Mouse (Mus musculus) gastrocnemius, postnatal 10 days (tissue): ENCODE measurements around the gene Samd11. TPM values are rescaled to one million over a fixed set of nuclear protein-coding genes. Genes with fewer than 3 reads are reported as not detected.
A peak's percentile ranks its signal among the peaks of the same experiment; 100 is the strongest.

Experiments
- DNase-seq: peaks from one replicate; pipeline ENCODE4 v3.0.0; 2021; ENCODE audit warnings: mixed read lengths
- microRNA-seq, 2 experiments: library from miRNA; unstranded; fragments of <30 nt; microRNA quantifications; one replicate each; pipeline ENCODE4 v1.2.0; 2021
- total RNA-seq, 2 experiments: library from RNA; stranded (reverse); gene quantifications; 2 replicates each; pipeline ENCODE4 v1.2.3; 2021

Gene Samd11
- total RNA-seq, 2 experiments from 2014 or later = 0.35 to 0.79 TPM

GRCm38 (mm10) chr4:156213134-156213533 lies 42.3 kb downstream of the Samd11 start:
- no peak for DNase-seq

DNA sequence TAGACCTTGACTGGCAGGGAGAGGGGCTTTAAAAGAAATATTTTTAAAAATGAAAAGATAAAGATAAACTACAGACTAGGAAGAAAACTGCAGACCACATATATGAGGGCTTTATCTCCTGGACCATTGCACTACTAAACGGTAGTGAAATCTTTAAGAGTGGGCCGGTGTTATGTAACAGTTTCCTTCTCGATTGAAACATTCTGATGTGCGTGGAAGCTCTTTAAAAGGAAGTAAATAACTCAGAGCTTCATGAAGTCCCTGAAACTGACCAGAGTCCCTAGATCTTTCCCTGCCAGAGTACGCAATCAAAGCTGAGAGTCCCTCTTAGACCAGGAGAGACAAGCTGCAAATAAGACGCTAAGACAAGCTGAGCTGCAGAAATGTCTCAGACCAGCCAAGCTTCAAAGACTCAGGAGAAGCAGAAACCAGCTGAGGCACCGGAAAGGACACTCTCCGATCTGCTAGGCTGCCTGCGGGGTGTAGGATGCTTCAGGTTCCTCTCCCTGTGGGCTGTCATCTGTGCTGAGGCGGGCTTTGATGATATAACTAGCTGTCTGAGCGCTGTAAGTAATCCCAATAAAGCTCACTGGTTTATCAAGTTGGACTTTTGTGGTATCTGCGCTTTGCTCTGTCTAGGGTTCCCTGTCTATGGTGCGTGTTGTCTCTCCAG lies 45.4 kb downstream of the Samd11 start:
- no peak for DNase-seq

DNA sequence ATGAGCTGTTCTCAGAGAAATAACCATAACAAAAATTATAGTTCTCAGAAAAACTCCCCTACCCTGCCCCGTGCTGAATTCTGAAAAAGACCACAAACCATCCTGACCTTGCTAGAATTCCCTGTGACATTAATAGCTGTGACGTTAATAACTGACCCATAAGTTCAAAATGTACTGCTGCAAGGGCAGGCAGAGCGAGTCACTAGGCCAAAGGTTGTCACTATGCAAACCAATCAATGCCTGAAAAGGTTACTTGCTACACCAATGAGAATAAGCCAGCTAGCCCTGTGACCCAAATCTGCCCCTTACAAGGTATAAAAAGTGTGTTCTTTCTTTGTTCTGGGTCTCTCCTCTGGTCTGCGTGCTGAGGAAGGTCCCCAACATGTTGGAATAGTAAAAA lies 46.6 kb downstream of the Samd11 start:
- DNase-seq = no peak

DNA sequence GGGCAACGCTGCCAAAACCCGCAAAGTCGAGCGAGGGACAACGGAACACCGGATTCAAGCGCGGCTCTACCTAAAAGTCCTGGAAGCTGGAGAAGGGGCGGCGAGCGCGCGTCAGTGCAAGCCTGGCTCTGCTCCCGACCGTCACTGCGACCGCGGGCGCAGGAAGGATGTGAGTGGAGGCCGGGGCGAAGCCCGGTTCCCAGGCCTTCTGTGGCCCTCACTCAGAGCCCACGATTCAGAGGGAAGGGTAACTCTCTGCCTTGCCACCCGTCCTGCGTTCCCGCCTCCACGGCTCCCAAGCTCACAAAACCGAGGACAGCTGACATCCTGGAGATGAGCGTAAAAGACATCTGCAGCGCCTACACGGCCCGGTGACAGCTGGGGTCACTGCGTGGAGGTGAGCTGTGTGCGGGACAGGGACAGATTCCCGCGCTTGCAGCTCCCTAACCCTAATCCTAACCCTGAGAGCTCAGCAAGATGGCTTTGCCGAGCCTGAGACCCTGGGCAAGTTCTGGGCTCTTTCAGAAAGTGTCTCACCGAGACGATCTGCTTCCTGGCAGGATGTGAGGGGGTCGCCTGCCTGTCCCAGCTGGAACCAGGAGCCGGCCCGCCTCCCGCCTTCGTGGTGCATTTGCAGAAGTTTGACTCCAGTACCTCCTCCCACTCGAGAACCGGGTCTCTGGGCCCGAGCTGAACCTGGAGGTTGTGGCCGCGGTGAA lies 51.9 kb downstream of the Samd11 start:
- peak; percentile 40 for DNase-seq

DNA sequence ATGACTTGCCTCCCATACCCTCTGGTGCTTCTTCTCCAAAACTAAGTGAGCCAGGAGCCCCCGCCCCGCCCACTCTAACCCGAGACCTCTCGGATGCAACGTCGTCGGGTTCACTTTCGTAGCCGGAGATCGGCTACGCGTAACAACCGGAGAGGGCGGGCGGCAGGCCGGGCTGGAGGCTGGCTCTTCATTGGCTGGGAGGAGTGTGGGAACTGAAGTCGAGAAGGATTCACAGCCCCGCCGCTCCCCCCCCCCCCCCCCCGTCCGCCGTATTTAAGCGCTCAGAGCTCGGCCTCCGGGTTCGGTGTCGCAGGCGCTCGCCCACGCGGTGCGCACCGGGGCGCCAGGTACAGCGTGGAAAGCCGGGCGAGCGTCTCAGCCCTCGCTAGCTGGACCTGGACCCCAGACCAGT lies 52.5 kb downstream of the Samd11 start, which contains the start of gene AW011738:
AW011738 (plus strand) TSS at position 304 of the 412 bp plus-strand sequence.
- DNase-seq = peak; percentile 61

- no peak for DNase-seq
These were observed 53.0 kb downstream of the Samd11 start for GRCm38 (mm10) chr4:156202462-156202893.

DNA sequence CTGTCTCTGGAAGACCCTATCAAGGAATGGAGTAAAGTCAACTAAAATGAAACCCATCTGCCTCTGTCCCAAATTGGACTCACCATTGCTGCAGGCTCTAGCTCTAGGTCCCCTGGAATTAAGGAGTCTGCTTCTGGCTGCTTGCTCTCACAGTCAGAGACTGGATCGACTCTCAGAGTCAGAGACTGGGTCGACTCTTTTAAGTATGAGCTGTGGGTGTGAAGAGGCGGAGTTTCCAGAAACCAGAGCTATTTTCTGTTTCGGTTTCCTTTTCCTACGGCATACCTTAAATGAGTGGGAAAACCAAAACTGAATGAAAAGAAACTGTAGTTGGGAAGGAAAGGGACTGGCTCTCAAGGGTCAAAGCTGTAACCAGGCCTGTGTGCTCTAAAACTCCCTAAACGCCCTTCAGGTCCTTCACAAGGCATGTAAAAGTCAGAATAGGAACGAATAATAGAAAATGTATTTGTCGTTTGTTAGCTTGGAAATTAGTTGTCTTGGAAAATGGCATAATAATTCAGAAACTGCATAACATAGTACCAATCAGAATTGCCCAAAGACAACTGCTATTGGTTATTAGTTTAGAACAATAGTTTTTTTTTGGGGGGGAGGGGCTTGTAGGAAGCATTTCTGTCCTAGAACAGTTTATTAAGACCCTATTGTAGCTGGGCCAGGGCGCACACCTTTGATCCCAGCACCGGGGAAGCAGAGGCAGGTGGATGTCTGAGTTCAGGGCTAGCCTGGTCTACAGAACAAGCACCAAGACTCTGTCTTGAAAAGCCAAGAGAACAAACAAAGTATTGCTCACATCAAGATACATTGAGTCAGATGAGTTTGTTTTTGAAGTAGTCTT lies 54.6 kb downstream of the Samd11 start, which contains the start of gene Isg15:
Isg15 (minus strand) TSS at position 196 of the 853 bp plus-strand sequence.
- no peak for DNase-seq

- DNase-seq = peak; percentile 92
These were observed 57.6 kb downstream of the Samd11 start for GRCm38 (mm10) chr4:156197829-156198205.

DNA sequence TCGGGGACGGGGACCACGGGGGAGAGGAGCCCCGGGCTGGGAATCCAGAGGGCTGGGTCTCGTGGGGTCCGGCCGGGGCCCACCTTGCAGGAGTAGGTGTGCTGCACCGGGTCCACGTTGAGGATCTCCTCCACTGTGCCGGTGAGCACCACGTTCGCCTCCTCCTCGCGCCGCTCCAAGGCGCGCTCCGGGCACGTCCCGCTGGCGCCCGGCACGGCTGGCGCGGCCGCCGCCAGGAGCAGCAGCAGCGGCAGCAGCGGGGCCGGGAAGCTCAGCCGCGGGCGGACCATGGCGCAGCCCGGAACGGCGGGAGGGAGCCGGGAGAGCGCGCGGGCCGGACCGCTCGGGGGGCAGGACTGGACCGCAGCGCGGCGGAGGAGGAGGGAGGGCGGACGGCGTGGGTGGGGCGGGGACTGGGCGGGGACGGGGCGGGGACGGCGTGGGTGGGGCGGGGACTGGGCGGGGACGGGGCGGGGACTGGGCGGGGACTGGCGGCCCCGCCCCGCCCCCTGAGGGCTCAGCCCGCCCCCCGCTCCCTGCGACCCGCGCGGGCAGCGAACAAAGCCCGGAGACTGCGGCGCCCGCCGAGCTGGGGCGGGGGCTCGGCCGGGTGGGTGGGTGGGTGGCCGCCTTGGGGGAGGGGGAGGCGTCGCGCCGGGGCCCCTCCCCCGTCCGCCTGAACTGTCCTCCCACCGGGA lies 58.2 kb downstream of the Samd11 start, which contains the start of gene Agrn:
Agrn (minus strand) TSS at position 358 of the 698 bp plus-strand sequence.
- peak; percentile 76 for DNase-seq

Small RNA genes lying within 50 kb of the gene (microRNA-seq; reads per million reads assigned to microRNA genes)
- 0.25 to 1.6 reads per million in 2 experiments for gene Mir7658

Other genes with a start within 250 kb of the Samd11 start
- gene Tnfrsf4, start 241.8 kb downstream of the Samd11 start, total RNA-seq = under 1 TPM; 0.31 to 0.93 TPM
- gene Tnfrsf18, start 229.5 kb downstream of the Samd11 start, total RNA-seq = under 1 TPM in 1 of 2 experiments, not detected in 1; 0.36 TPM
- gene Ttll10, start 196.2 kb downstream of the Samd11 start, total RNA-seq = not detected
- 1 to 10 TPM; 3.0 to 5.8 TPM for gene 9430015G10Rik, start 145.7 kb downstream of the Samd11 start, total RNA-seq
- gene Rnf223, start 125.1 kb downstream of the Samd11 start, total RNA-seq = under 1 TPM; 0.14 to 0.16 TPM
- gene Agrn, start 58.2 kb downstream of the Samd11 start, total RNA-seq = 10 to 100 TPM; 31.4 to 40.8 TPM
- under 1 TPM in 1 of 2 experiments, not detected in 1; 0.33 TPM for gene Isg15, start 54.8 kb downstream of the Samd11 start, total RNA-seq
- gene AW011738, start 52.4 kb downstream of the Samd11 start, total RNA-seq = 1 to 10 TPM; 2.7 to 3.2 TPM
- 10 to 100 TPM; 41.4 to 50.3 TPM for gene Perm1, start 39.8 kb downstream of the Samd11 start, total RNA-seq
- 1 to 10 TPM; 6.5 to 8.7 TPM for gene Plekhn1, start 20.8 kb downstream of the Samd11 start, total RNA-seq
- 10 to 100 TPM; 28.3 to 31.8 TPM for gene Noc2l, start 19.6 kb downstream of the Samd11 start, total RNA-seq
- gene Vmn2r-ps159, start 75.4 kb upstream of the Samd11 start, total RNA-seq = not detected